Mouse (Mus musculus) right cerebral cortex, postnatal 25 days (tissue): ENCODE results near the gene Gm281.
A peak's percentile ranks its signal among the peaks of the same experiment; 100 is the strongest.
"Not testable (repeated sequence)": the region's sequence is repeated elsewhere in the genome, so short reads cannot be mapped to it uniquely, and the experiment has no call there.

ENCODE experiments used
- DNase-seq: peaks from one replicate; pipeline ENCODE4 v3.0.0; 2022

The Gm281 gene

GRCm38 (mm10) chr14:13914387-13915082 is at the start of gene Gm281:
Gm281 (minus strand) TSS chr14:13914478.
- no peak for DNase-seq

GRCm38 (mm10) chr14:13963527-13963926 is 49.2 kb upstream of the Gm281 start:
- DNase-seq = no peak

GRCm38 (mm10) chr14:13962476-13962875 is 48.2 kb upstream of the Gm281 start:
- DNase-seq = no peak

- peak; percentile 23 for DNase-seq
Measured at GRCm38 (mm10) chr14:13961401-13962112, 47.3 kb upstream of the Gm281 start, which contains the start of the genes Atxn7 and Thoc7. Atxn7 (plus strand) TSS chr14:13961440. Thoc7 (minus strand) TSS chr14:13961852.

GRCm38 (mm10) chr14:13960482-13961325 is 46.4 kb upstream of the Gm281 start:
- DNase-seq = peak; percentile 69

GRCm38 (mm10) chr14:13960079-13960478 is 45.8 kb upstream of the Gm281 start:
- peak; percentile 14 for DNase-seq

- DNase-seq = not testable (repeated sequence)
Measured at GRCm38 (mm10) chr14:13952151-13952550, 37.9 kb upstream of the Gm281 start.

GRCm38 (mm10) chr14:13950401-13950800 is 36.1 kb upstream of the Gm281 start:
- no peak for DNase-seq

- no peak for DNase-seq
Measured at GRCm38 (mm10) chr14:13948345-13948744, 34.1 kb upstream of the Gm281 start.

- no peak for DNase-seq
Measured at GRCm38 (mm10) chr14:13944686-13945085, 30.4 kb upstream of the Gm281 start.

GRCm38 (mm10) chr14:13934052-13934371 is 19.7 kb upstream of the Gm281 start:
- DNase-seq = no peak

- no peak for DNase-seq
Measured at GRCm38 (mm10) chr14:13933290-13934051, 19.2 kb upstream of the Gm281 start.

- peak; percentile 35 for DNase-seq
Measured at GRCm38 (mm10) chr14:13917630-13918029, 3.4 kb upstream of the Gm281 start.

- DNase-seq = no peak
Measured at GRCm38 (mm10) chr14:13917208-13917607, 2.9 kb upstream of the Gm281 start.

GRCm38 (mm10) chr14:13915207-13915606 is 929 bp upstream of the Gm281 start:
- no peak for DNase-seq

GRCm38 (mm10) chr14:13910148-13910547 is 4.1 kb downstream of the Gm281 start:
- no peak for DNase-seq

GRCm38 (mm10) chr14:13907145-13907544 is 7.1 kb downstream of the Gm281 start:
- DNase-seq = no peak

- DNase-seq = no peak
Measured at GRCm38 (mm10) chr14:13906461-13906860, 7.8 kb downstream of the Gm281 start.

- peak; percentile 34 for DNase-seq
Measured at GRCm38 (mm10) chr14:13901611-13902067, 12.6 kb downstream of the Gm281 start.

GRCm38 (mm10) chr14:13895198-13895597 is 19.1 kb downstream of the Gm281 start:
- DNase-seq = no peak

- DNase-seq = no peak
Measured at GRCm38 (mm10) chr14:13893748-13894147, 20.5 kb downstream of the Gm281 start.

- no peak for DNase-seq
Measured at GRCm38 (mm10) chr14:13861416-13861815, 52.9 kb downstream of the Gm281 start.
